In genomic region chr8:75211461-75211860, GRCm38 (mm10) we compare ENCODE assay signal across 9 mouse cellular contexts. TPM values are rescaled to one million over a fixed set of nuclear protein-coding genes. Genes with fewer than 3 reads are reported as not detected.
A peak's percentile ranks its signal among the peaks of the same experiment; 100 is the strongest.
DNase-seq lines count a peak whose midpoint lies in the region; ATAC-seq and TF ChIP-seq lines count a peak whose summit lies in the region.
"Had no signal": no experiment of that assay in that cellular context is flagged by ENCODE, and none has a peak within 500 bp of the region (broad histone marks: within the 10 kb centered on the region; RNA-seq: fewer than 3 reads in every experiment).

No protein-coding gene starts in this region.

- no peak overlapping the region for H3K4me2 ChIP-seq in kidney, postnatal 0 days (ENCODE audit: low read length)
- H3K4me2 ChIP-seq: neural tube, embryonic 12.5 days had no signal

- H3K27ac ChIP-seq in kidney, postnatal 0 days = peak overlapping the region; percentile 13; the same call in 1 of the 2 replicates
- no peak overlapping the region for H3K27ac ChIP-seq in thymus, adult 2 months (ENCODE audit: control insufficient read depth, insufficient read depth, low read length)
- H3K27ac ChIP-seq: neural tube, embryonic 12.5 days had no signal

- peak; percentile 63 for DNase-seq in left cerebral cortex, postnatal 4 days
- no peak for DNase-seq in left cerebral cortex, postnatal 14 days (ENCODE audit: low spot score in 2 of 2)
- DNase-seq in cerebellum, adult 9-10 months = peak; percentile 65
- peak; percentile 36 for DNase-seq in kidney, postnatal 0 days (ENCODE audit: low spot score)
- DNase-seq in ovary, postnatal 36 days (ENCODE audit: low spot score) = peak; percentile 72
- no peak for DNase-seq in thymus, adult 2 months
- DNase-seq in thymus, postnatal 36 days = no peak
- DNase-seq in layer of hippocampus, postnatal 36 days = no peak

- H3K4me3 ChIP-seq in kidney, postnatal 0 days (replicated peaks; ENCODE audit: low read depth, low read length) = no peak overlapping the region
- H3K4me3 ChIP-seq in thymus, adult 2 months (ENCODE audit: control insufficient read depth, insufficient read depth, low read length) = no peak overlapping the region
- H3K4me3 ChIP-seq: neural tube, embryonic 12.5 days had no signal

- peak; percentile 61 for ATAC-seq in kidney, postnatal 0 days (replicated peaks; ENCODE audit: low FRiP score, low read depth)

- peaks cover 15% of the 10 kb centered on the region for H3K27me3 ChIP-seq in kidney, postnatal 0 days (ENCODE audit: insufficient read depth, low read length)
- peaks cover 14% of the 10 kb centered on the region for H3K27me3 ChIP-seq in thymus, adult 2 months (ENCODE audit: control insufficient read depth, insufficient read depth, low read length)

- no peak overlapping the region for H3K9ac ChIP-seq in kidney, postnatal 0 days (ENCODE audit: low read depth, low read length)
- H3K9ac ChIP-seq: neural tube, embryonic 12.5 days had no signal

- 36% methylated on average over 3 of the region's 3 CpGs for WGBS in kidney, postnatal 0 days
- WGBS in thymus, adult 2 months = 66% methylated on average over 3 of the region's 3 CpGs

- H3K4me1 ChIP-seq in kidney, postnatal 0 days (replicated peaks; ENCODE audit: insufficient read depth, low read length) = peaks cover 6% of the 10 kb centered on the region
- peaks cover 14% of the 10 kb centered on the region for H3K4me1 ChIP-seq in thymus, adult 2 months (replicated peaks; ENCODE audit: control insufficient read depth, insufficient read depth, low read length)

- H3K36me3 ChIP-seq in kidney, postnatal 0 days (ENCODE audit: insufficient read depth, low read length) = no peaks in the 10 kb centered on the region
- no peaks in the 10 kb centered on the region for H3K36me3 ChIP-seq in thymus, adult 2 months (ENCODE audit: control insufficient read depth, insufficient read depth, low read length)
- H3K36me3 ChIP-seq: neural tube, embryonic 12.5 days had no signal

- no peaks in the 10 kb centered on the region for H3K9me3 ChIP-seq in kidney, postnatal 0 days (replicated peaks; ENCODE audit: low read length)
- H3K9me3 ChIP-seq: neural tube, embryonic 12.5 days had no signal

- intact Hi-C loops in left cerebral cortex, postnatal 4 days (cut with DNase I) = no loop called here
- intact Hi-C loops in left cerebral cortex, postnatal 14 days (cut with DNase I) = no loop called here

- TF ChIP-seq POLR2A in thymus, adult 2 months (IDR thresholded peaks at IDR 0.05; ENCODE audit: control insufficient read depth, extremely low read depth, insufficient read depth, low read length, poor library complexity) = no peak

- TF ChIP-seq CTCF in kidney, postnatal 0 days (IDR thresholded peaks at IDR 0.05; ENCODE audit: low read depth) = no peak
- no peak for TF ChIP-seq CTCF in thymus, adult 2 months (IDR thresholded peaks at IDR 0.05; ENCODE audit: borderline replicate concordance, control insufficient read depth, extremely low read depth, insufficient read depth, low read length, poor library complexity)

RNA-seq across cellular contexts. Expression of gene Rasd2, which starts 2.3 kb away (rescaled TPM):
- total RNA-seq in left cerebral cortex, postnatal 4 days (2021) = 1 to 10 TPM; 7.8 to 9.8 TPM
- 10 to 100 TPM; 50.8 to 57.8 TPM for total RNA-seq in left cerebral cortex, postnatal 14 days (2021)
- 1.4 and 1.5 TPM in 2 replicates for polyA plus RNA-seq in kidney, postnatal 0 days (2015; fragmentation: Nextera tagmentation; extraction: Ambion mirVana)
- polyA plus RNA-seq in thymus, adult 2 months (2012; rRNA removed) = 2.1 and 2.4 TPM in 2 replicates
- 10 to 100 TPM; 65.5 to 79.8 TPM for total RNA-seq in layer of hippocampus, postnatal 36 days (2021)

Comparison
In these comparisons a context has a peak if more than half of its experiments do, and no peak if none do; other contexts are left out.
1. DNase-seq: peak in left cerebral cortex, postnatal 4 days (single experiment), cerebellum, adult 9-10 months (single experiment), kidney, postnatal 0 days (single experiment) and ovary, postnatal 36 days (single experiment); none in left cerebral cortex, postnatal 14 days (0 of 2), thymus, adult 2 months (single experiment), thymus, postnatal 36 days (0 of 2) and layer of hippocampus, postnatal 36 days (0 of 2).
2. RNA of gene Rasd2, which starts 2.3 kb away (total RNA-seq): 65.5 to 79.8 TPM in layer of hippocampus, postnatal 36 days and 50.8 to 57.8 TPM in left cerebral cortex, postnatal 14 days; 7.8 to 9.8 TPM in left cerebral cortex, postnatal 4 days; every median in the first group is over 4 times any median in the second.